ENCODE assay signal across 11 mouse cellular contexts in the genomic region with DNA sequence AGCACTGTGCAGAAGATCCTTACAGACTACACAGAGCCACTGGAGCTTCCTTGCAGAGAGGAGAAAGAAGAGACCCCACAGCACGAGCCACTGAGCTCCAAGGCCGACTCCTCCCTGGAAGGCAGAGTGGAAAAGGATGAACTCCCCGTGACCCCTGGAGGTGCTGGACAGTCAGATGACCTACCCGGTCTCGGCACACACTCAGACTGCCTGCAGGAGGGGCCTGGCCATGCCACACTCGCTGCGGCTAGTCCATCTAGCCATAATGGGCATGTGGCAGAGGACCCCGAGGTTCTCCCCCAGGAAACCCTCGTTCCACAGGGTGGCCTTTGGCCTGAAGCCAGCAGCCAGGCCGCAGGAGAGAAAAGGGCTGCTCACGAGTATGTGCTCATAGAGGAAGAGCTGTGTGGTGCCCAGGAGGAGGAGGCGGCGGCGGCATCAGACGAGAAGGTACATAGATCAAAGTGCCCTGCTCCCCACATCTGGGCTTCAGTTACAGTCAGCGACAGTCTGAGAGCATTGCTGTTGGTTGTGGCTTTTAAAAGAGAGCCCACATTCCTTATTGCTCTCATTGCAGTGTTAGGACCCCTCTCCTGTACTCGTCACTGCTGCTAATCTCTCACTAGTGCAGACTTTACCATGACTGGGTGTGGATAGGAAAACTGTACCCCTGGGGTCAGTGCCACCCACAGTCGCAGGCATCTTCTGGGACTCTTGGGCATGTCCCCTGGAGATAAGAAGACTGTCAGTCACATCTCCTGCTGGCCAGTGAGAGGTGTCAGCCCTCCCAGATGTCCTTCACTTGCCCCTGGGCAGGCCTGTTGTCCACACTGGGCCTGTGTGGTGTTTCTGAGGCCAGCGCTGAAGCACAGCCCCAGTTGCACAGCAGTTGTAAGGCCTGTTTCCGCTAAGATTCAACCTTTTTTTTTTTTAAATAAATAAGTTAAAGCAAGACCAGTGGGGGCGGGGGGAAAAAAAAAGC. TPM values are rescaled to one million over a fixed set of nuclear protein-coding genes. Genes with fewer than 3 reads are reported as not detected.
DNase-seq lines count a peak whose midpoint lies in the region; ATAC-seq lines count a peak whose summit lies in the region.
"Had no signal": no experiment of that assay in that cellular context is flagged by ENCODE, and none has a peak within 500 bp of the region (broad histone marks: within the 10 kb centered on the region; RNA-seq: fewer than 3 reads in every experiment).

No protein-coding gene starts in this region.

- ATAC-seq in inflammation-experienced regulatory T-cells, adult 6 months, result no peak

- no peaks in the 10 kb centered on the region for H3K27me3 ChIP-seq in limb, embryonic 10.5 days (ENCODE audit: low read depth, poor library complexity, severe bottlenecking)

- no peak overlapping the region for H3K27ac ChIP-seq in limb, embryonic 10.5 days
- H3K27ac ChIP-seq: layer of hippocampus, adult 2 months had no signal

- no peaks in the 10 kb centered on the region for H3K9me3 ChIP-seq in limb, embryonic 10.5 days (replicated peaks)

- H3K4me3 ChIP-seq in limb, embryonic 10.5 days, result no peak overlapping the region
- H3K4me3 ChIP-seq: layer of hippocampus, adult 2 months had no signal

- H3K36me3 ChIP-seq in limb, embryonic 10.5 days, result peaks cover 82% of the 10 kb centered on the region

- 0 out of 2 replicates have a peak, but pooled peaks cover 8% of the 10 kb centered on the region for H3K4me1 ChIP-seq in limb, embryonic 10.5 days

- peak; percentile 19 for DNase-seq in embryo, embryonic 9.5 days (ENCODE audit: extremely low spot score)
- no peak for DNase-seq in embryo, embryonic 11 days
- peak; percentile 24 for DNase-seq in ovary, postnatal 36 days (ENCODE audit: low spot score)
- no peak for DNase-seq in ovary, postnatal 14 days (ENCODE audit: low spot score)
- DNase-seq in limb, embryonic 10.5 days (ENCODE audit: low spot score), result peak; percentile 34
- DNase-seq in MN1 (ENCODE audit: low spot score), result no peak
- no peak for DNase-seq in cerebellum, adult 18-20 months
- DNase-seq: cerebellum, adult 2 months; right cerebral cortex, postnatal 4 days had no signal

- WGBS in limb, embryonic 10.5 days, result 55% methylated on average over 21 of the region's 21 CpGs

RNA-seq across cellular contexts. Expression of gene Tsen2, which starts 15.5 kb away (rescaled TPM):
- 34.5 and 39.7 TPM in 2 replicates for polyA plus RNA-seq in limb, embryonic 10.5 days (2016; fragmentation: Nextera tagmentation; extraction: Ambion mirVana)
- 10 to 100 TPM in 2 of 3 experiments, 1 to 10 TPM in 1; 9.1 to 17.4 (median 14.2) TPM for polyA plus RNA-seq in inflammation-experienced regulatory T-cells, adult 6 months (2017; shearing (Covaris generic))

RNA-seq across cellular contexts. Expression of gene Mkrn2os, which starts 32.4 kb away (rescaled TPM):
- 0.13 and 0.21 TPM in 2 replicates for polyA plus RNA-seq in limb, embryonic 10.5 days (2016; fragmentation: Nextera tagmentation; extraction: Ambion mirVana)
- polyA plus RNA-seq in inflammation-experienced regulatory T-cells, adult 6 months (2017; shearing (Covaris generic)), result under 1 TPM in 2 of 3 experiments, not detected in 1; 0.48 to 0.52 TPM

RNA-seq across cellular contexts. Expression of gene Mkrn2, which starts 41.8 kb away (rescaled TPM):
- polyA plus RNA-seq in limb, embryonic 10.5 days (2016; fragmentation: Nextera tagmentation; extraction: Ambion mirVana), result 30.7 and 33.0 TPM in 2 replicates
- polyA plus RNA-seq in inflammation-experienced regulatory T-cells, adult 6 months (2017; shearing (Covaris generic)), result 10 to 100 TPM; 35.2 to 43.6 (median 37.2) TPM

Comparison
In these comparisons a context has a peak if more than half of its experiments do, and no peak if none do; other contexts are left out.
1. DNase-seq: peak in embryo, embryonic 9.5 days (single experiment), ovary, postnatal 36 days (single experiment) and limb, embryonic 10.5 days (single experiment); none in embryo, embryonic 11 days (single experiment), ovary, postnatal 14 days (single experiment), MN1 (single experiment) and cerebellum, adult 18-20 months (0 of 2).